Mouse (Mus musculus): ENCODE data around the gene Nr1d1. TPM values are rescaled to one million over a fixed set of nuclear protein-coding genes. Genes with fewer than 3 reads are reported as not detected.
A peak's percentile ranks its signal among the peaks of the same experiment; 100 is the strongest.

Gene Nr1d1
- polyA plus RNA-seq, 1 experiment from 2014 or later = 1.5 TPM

- peak; percentile 59 for DNase-seq (ENCODE audit: low spot score)
- Histone ChIP-seq H3K36me3 (no peaks in the 10 kb centered on the region), H3K4me1 (peaks cover 79% of the 10 kb centered on the region), H3K27ac (peak overlapping the region; percentile 81), H3K27me3 (ENCODE audit: low read depth, poor library complexity, severe bottlenecking) (no peaks in the 10 kb centered on the region), H3K4me3 (peak overlapping the region; percentile 32; the same call in 1 of the 2 replicates), H3K9me3 (replicated peaks) (no peaks in the 10 kb centered on the region)
- 13% methylated on average over 12 of the region's 12 CpGs for WGBS
These were observed 10.7 kb upstream of the Nr1d1 start for GRCm38 (mm10) chr11:98785772-98786281.

GRCm38 (mm10) chr11:98785214-98785613 lies 10.1 kb upstream of the Nr1d1 start:
- no peak for DNase-seq (ENCODE audit: low spot score)
- no peaks in the 10 kb centered on the region for H3K27me3 ChIP-seq (ENCODE audit: low read depth, poor library complexity, severe bottlenecking)
- H3K9me3 ChIP-seq (replicated peaks) = no peaks in the 10 kb centered on the region
- 70% methylated on average over 10 of the region's 10 CpGs for WGBS
- H3K4me3 ChIP-seq = no peak overlapping the region; the same call in 1 of the 2 replicates
- peaks cover 80% of the 10 kb centered on the region for H3K4me1 ChIP-seq
- no peaks in the 10 kb centered on the region for H3K36me3 ChIP-seq
- peak overlapping the region; percentile 81 for H3K27ac ChIP-seq

GRCm38 (mm10) chr11:98784139-98784538 lies 9.0 kb upstream of the Nr1d1 start:
- peak overlapping the region; percentile 88 for H3K27ac ChIP-seq
- H3K36me3 ChIP-seq = no peaks in the 10 kb centered on the region
- H3K4me3 ChIP-seq = no peak overlapping the region
- 67% methylated on average over 4 of the region's 4 CpGs for WGBS
- H3K9me3 ChIP-seq (replicated peaks) = no peaks in the 10 kb centered on the region
- H3K4me1 ChIP-seq = peaks cover 74% of the 10 kb centered on the region
- H3K27me3 ChIP-seq (ENCODE audit: low read depth, poor library complexity, severe bottlenecking) = no peaks in the 10 kb centered on the region
- no peak for DNase-seq (ENCODE audit: low spot score)

- Histone ChIP-seq H3K9me3 (replicated peaks) (no peaks in the 10 kb centered on the region), H3K4me3 (peak overlapping the region; percentile 40), H3K36me3 (no peaks in the 10 kb centered on the region), H3K4me1 (peaks cover 68% of the 10 kb centered on the region), H3K27me3 (ENCODE audit: low read depth, poor library complexity, severe bottlenecking) (no peaks in the 10 kb centered on the region), H3K27ac (peak overlapping the region; percentile 88)
- WGBS = 0% methylated on average over 20 of the region's 20 CpGs
- DNase-seq (ENCODE audit: low spot score) = peak; percentile 90
These were observed 8.1 kb upstream of the Nr1d1 start for GRCm38 (mm10) chr11:98783236-98783696.

- DNase-seq (ENCODE audit: low spot score) = peak; percentile 68
- Histone ChIP-seq H3K36me3 (no peaks in the 10 kb centered on the region), H3K27ac (peak overlapping the region; percentile 88), H3K9me3 (replicated peaks) (no peaks in the 10 kb centered on the region), H3K27me3 (ENCODE audit: low read depth, poor library complexity, severe bottlenecking) (no peaks in the 10 kb centered on the region), H3K4me3 (peak overlapping the region; percentile 40), H3K4me1 (peaks cover 71% of the 10 kb centered on the region)
- 2% methylated on average over 17 of the region's 17 CpGs for WGBS
These were observed 7.6 kb upstream of the Nr1d1 start for GRCm38 (mm10) chr11:98782651-98783235.

- no peaks in the 10 kb centered on the region for H3K27me3 ChIP-seq (ENCODE audit: low read depth, poor library complexity, severe bottlenecking)
- no peaks in the 10 kb centered on the region for H3K9me3 ChIP-seq (replicated peaks)
- WGBS = 13% methylated on average over 14 of the region's 14 CpGs
- peaks cover 73% of the 10 kb centered on the region for H3K4me1 ChIP-seq
- no peaks in the 10 kb centered on the region for H3K36me3 ChIP-seq
- H3K4me3 ChIP-seq = peak overlapping the region; percentile 40
- H3K27ac ChIP-seq = peak overlapping the region; percentile 88
- DNase-seq (ENCODE audit: low spot score) = no peak
These were observed 6.8 kb upstream of the Nr1d1 start for GRCm38 (mm10) chr11:98781851-98782512.

- Histone ChIP-seq H3K27ac (peak overlapping the region; percentile 87; the same call in 1 of the 2 replicates), H3K9me3 (replicated peaks) (no peaks in the 10 kb centered on the region), H3K4me3 (no peak overlapping the region), H3K27me3 (ENCODE audit: low read depth, poor library complexity, severe bottlenecking) (no peaks in the 10 kb centered on the region), H3K36me3 (no peaks in the 10 kb centered on the region), H3K4me1 (peaks cover 76% of the 10 kb centered on the region)
- DNase-seq (ENCODE audit: low spot score) = no peak
These were observed 2.8 kb upstream of the Nr1d1 start for GRCm38 (mm10) chr11:98777888-98778287.

GRCm38 (mm10) chr11:98776843-98777590 lies 1.9 kb upstream of the Nr1d1 start:
- WGBS = 9% methylated on average over 9 of the region's 9 CpGs
- H3K4me1 ChIP-seq = peaks cover 70% of the 10 kb centered on the region
- DNase-seq (ENCODE audit: low spot score) = peak; percentile 59
- H3K4me3 ChIP-seq = peak overlapping the region; percentile 55
- no peaks in the 10 kb centered on the region for H3K27me3 ChIP-seq (ENCODE audit: low read depth, poor library complexity, severe bottlenecking)
- no peaks in the 10 kb centered on the region for H3K36me3 ChIP-seq
- H3K9me3 ChIP-seq (replicated peaks) = no peaks in the 10 kb centered on the region
- H3K27ac ChIP-seq = peak overlapping the region; percentile 87

- WGBS = 45% methylated on average over 12 of the region's 12 CpGs
- H3K4me1 ChIP-seq = peaks cover 67% of the 10 kb centered on the region
- H3K27me3 ChIP-seq (ENCODE audit: low read depth, poor library complexity, severe bottlenecking) = no peaks in the 10 kb centered on the region
- no peaks in the 10 kb centered on the region for H3K9me3 ChIP-seq (replicated peaks)
- DNase-seq (ENCODE audit: low spot score) = no peak
- H3K36me3 ChIP-seq = no peaks in the 10 kb centered on the region
- peak overlapping the region; percentile 87 for H3K27ac ChIP-seq
- peak overlapping the region; percentile 55 for H3K4me3 ChIP-seq
These were observed 1.1 kb upstream of the Nr1d1 start for GRCm38 (mm10) chr11:98776052-98776764.

- Histone ChIP-seq H3K4me1 (peaks cover 61% of the 10 kb centered on the region), H3K9me3 (replicated peaks) (no peaks in the 10 kb centered on the region), H3K27me3 (ENCODE audit: low read depth, poor library complexity, severe bottlenecking) (no peaks in the 10 kb centered on the region), H3K27ac (peak overlapping the region; percentile 87), H3K4me3 (peak overlapping the region; percentile 55), H3K36me3 (peaks cover 4% of the 10 kb centered on the region)
- DNase-seq (ENCODE audit: low spot score) = peak; percentile 97
- 6% methylated on average over 15 of the region's 15 CpGs for WGBS
These were observed 367 bp upstream of the Nr1d1 start for GRCm38 (mm10) chr11:98775348-98776051.

- under 1% methylated on average over 37 of the region's 37 CpGs for WGBS
- Histone ChIP-seq H3K27ac (peak overlapping the region; percentile 37; the same call in 1 of the 2 replicates), H3K9me3 (replicated peaks) (no peaks in the 10 kb centered on the region), H3K4me1 (peaks cover 63% of the 10 kb centered on the region), H3K4me3 (peak overlapping the region; percentile 55), H3K36me3 (peaks cover 21% of the 10 kb centered on the region), H3K27me3 (ENCODE audit: low read depth, poor library complexity, severe bottlenecking) (no peaks in the 10 kb centered on the region)
- DNase-seq (ENCODE audit: low spot score) = peak; percentile 94
These were observed 1.4 kb downstream of the Nr1d1 start for GRCm38 (mm10) chr11:98773635-98774295.

Measured in limb, embryonic 10.5 days (tissue).